Mouse (Mus musculus): Measurements from ENCODE around the gene Dram2. TPM values are rescaled to one million over a fixed set of nuclear protein-coding genes. Genes with fewer than 3 reads are reported as not detected.

The Dram2 gene
- 62.3 and 67.4 TPM in 2 replicates for polyA plus RNA-seq (2015; fragmentation: Nextera tagmentation; extraction: Ambion mirVana)

DNA sequence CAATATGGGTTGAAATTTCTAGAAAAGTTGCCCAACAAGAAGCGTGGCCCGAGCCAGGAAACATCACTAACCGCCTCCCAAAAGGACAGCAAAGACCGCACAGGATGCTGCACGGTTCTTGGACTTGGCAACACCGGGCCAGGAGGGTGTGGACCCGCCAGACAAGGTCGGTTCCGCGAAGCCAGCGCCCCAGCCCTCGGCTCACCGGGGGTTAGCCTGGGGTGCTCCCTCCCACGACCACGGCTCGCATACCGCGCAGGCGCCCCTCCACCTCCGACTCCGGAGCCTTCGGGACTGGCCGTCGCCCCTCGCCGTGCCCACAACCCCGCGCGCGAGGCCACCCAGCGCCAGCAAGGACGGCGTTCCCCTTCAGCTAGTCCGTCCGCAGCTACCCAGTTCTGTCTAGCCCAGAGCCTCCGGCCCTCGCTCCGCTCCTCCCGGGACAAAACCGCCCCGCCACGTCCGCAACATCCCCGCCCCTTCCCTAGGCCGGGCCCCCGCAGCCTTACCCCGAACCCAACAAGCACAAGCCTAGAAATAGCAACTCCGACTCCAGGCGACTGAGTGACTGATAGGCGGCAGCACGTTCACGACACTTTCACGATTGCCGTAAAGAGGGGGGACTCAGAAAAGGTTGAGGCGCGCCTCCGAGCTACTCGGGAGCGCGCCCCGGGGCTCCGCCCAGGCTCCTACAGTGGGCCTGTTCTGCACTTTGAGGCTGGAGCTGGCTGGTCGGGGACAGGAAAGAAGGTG, at the start of gene Dram2, which contains the start of gene Cept1:
Dram2 (plus strand) TSS at position 628 of the 753 bp plus-strand sequence.
Cept1 (minus strand) TSS at position 632 of the 753 bp plus-strand sequence.
- Histone ChIP-seq H3K27ac (peak within 1 kb of the TSS; percentile 99), H3K9me3 (no peaks in the 10 kb centered on the region), H3K27me3 (no peaks in the 10 kb centered on the region), H3K4me2 (peak within 1 kb of the TSS; percentile 53), H3K4me1 (peaks cover 9% of the 10 kb centered on the region), H3K9ac (peak within 1 kb of the TSS; percentile 78), H3K4me3 (peak within 1 kb of the TSS; percentile 89), H3K36me3 (peaks cover 9% of the 10 kb centered on the region; the same call in 1 of the 2 replicates)
- ATAC-seq (ENCODE audit: insufficient number of reproducible peaks, low FRiP score, low TSS enrichment, low read depth), result peak; percentile 98
- WGBS, result under 1% methylated on average over 63 of the region's 63 CpGs

DNA sequence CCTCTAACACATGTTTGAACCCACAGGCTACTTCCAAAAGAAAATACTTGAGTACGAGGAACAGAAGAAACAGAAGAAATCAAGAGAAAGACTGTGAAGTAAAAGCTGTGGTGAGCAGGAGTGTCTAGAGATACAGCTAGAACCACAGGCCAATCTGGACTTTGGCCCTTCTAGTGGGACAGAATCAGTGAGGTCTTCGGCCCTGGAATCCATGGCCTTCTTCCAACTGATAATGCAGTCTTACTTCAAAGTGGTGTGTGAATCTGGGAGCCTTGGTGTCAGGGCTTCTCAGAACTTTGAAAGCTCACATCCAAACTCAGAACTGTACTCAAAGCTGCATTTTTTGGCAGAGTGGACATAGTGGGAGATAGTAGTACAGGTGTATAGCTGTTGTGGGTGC, 47.1 kb upstream of the Dram2 start:
- H3K9ac ChIP-seq, result no peak overlapping the region

DNA sequence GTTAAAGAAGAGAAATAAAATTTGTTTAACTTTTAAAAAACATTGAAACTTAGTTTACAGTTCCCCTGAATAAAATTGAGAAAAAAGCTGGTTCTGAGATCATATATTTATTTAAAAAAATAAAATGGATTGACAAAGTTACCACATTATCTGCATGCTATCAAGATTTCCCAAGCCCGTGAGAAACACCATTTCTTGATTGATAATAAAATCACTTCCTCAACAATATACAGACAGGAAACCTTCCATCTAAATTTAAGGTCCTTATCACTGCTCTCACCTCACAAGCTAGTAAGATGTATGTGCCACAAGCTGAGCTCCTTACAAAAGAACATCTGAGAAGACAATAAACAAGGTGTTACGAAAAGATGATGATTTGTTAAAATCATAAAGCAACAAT, 44.7 kb upstream of the Dram2 start:
- no peak for ATAC-seq (ENCODE audit: insufficient number of reproducible peaks, low FRiP score, low TSS enrichment, low read depth)
- 84% methylated on average over 2 of the region's 2 CpGs for WGBS
- peaks cover 23% of the 10 kb centered on the region for H3K36me3 ChIP-seq

More for the DNA sequence above, 47.1 kb upstream of the Dram2 start:
- WGBS, result 89% methylated on average over 2 of the region's 2 CpGs
- no peaks in the 10 kb centered on the region for H3K27me3 ChIP-seq
- H3K9me3 ChIP-seq, result no peaks in the 10 kb centered on the region
- H3K4me1 ChIP-seq, result no peaks in the 10 kb centered on the region
- peaks cover 23% of the 10 kb centered on the region for H3K36me3 ChIP-seq
- no peak overlapping the region for H3K4me3 ChIP-seq
- no peak for ATAC-seq (ENCODE audit: insufficient number of reproducible peaks, low FRiP score, low TSS enrichment, low read depth)
- no peak overlapping the region for H3K4me2 ChIP-seq
- no peak overlapping the region for H3K27ac ChIP-seq

DNA sequence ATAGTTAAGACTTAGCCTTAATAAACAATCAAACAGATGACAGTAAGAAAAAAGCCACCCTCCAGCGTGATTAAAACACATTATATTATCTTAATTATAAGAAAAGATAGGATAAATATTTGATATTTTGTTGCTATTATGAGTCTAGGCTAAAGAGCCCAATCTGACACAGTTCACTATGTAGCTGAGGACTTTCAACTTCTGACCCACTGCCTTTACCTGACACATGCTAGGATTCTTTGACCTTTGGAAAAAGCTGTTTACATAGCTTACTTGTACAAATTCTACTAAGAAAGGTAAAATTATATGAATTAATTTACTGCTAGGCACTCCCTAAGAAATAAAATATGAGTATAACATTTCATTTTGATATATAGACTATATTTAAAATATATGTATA, 36.9 kb upstream of the Dram2 start:
- Histone ChIP-seq H3K27me3 (no peaks in the 10 kb centered on the region), H3K36me3 (0 out of 2 replicates have a peak, but pooled peaks cover 4% of the 10 kb centered on the region), H3K9ac (no peak overlapping the region), H3K27ac (no peak overlapping the region), H3K4me1 (no peaks in the 10 kb centered on the region), H3K4me3 (no peak overlapping the region), H3K9me3 (no peaks in the 10 kb centered on the region), H3K4me2 (no peak overlapping the region)
- 89% methylated on average over 1 of the region's 1 CpGs for WGBS
- ATAC-seq (ENCODE audit: insufficient number of reproducible peaks, low FRiP score, low TSS enrichment, low read depth), result no peak

More for the DNA sequence above, 44.7 kb upstream of the Dram2 start:
- H3K4me1 ChIP-seq, result no peaks in the 10 kb centered on the region
- H3K9me3 ChIP-seq, result no peaks in the 10 kb centered on the region
- H3K4me2 ChIP-seq, result no peak overlapping the region
- no peak overlapping the region for H3K4me3 ChIP-seq
- no peaks in the 10 kb centered on the region for H3K27me3 ChIP-seq
- H3K27ac ChIP-seq, result no peak overlapping the region
- H3K9ac ChIP-seq, result no peak overlapping the region

DNA sequence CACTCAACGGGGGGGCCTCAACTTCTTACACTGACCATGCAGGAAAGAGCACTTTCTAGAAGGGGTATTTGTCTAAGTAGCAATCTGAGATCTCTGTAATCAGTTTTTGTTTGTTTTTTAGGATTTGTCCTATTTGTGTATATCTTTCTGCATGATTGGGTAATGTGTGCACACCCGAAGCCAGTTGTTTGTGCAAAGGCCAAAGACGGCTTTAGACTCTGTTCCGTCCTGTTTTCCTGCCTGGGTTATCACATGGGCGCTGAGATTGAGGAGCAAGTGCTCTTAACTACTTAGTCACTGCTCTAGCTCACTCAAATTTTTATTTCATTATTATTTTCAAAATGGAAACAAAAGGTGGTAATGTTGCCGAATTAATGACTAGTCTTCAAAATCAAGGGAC, 32.6 kb upstream of the Dram2 start:
- no peaks in the 10 kb centered on the region for H3K9me3 ChIP-seq
- no peak overlapping the region for H3K27ac ChIP-seq
- H3K4me3 ChIP-seq, result no peak overlapping the region
- no peak for ATAC-seq (ENCODE audit: insufficient number of reproducible peaks, low FRiP score, low TSS enrichment, low read depth)
- H3K4me2 ChIP-seq, result no peak overlapping the region
- WGBS, result 88% methylated on average over 6 of the region's 6 CpGs
- no peak overlapping the region for H3K9ac ChIP-seq
- no peaks in the 10 kb centered on the region for H3K27me3 ChIP-seq
- no peaks in the 10 kb centered on the region for H3K4me1 ChIP-seq
- H3K36me3 ChIP-seq, result peaks cover 7% of the 10 kb centered on the region; the same call in 1 of the 2 replicates

DNA sequence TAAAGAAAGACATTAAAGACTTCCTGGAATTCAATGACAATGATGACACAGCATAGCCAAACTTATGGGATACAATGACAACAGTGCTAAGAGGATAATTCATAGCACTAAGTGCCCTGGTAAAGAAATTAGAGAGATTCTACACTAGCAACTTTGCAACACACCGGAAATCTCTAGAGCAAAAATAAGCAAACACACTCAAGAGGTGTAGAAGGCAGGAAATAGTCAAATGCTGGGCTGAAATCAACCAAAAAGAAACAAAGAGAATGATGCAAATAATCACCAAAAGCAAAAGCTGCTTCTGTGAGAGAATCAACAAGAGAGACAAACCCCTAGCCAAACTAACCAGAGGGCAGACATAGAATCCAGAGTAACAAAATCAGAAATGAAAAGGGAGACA, 24.9 kb upstream of the Dram2 start:
- Histone ChIP-seq H3K9ac (no peak overlapping the region), H3K27me3 (no peaks in the 10 kb centered on the region), H3K4me2 (no peak overlapping the region), H3K4me3 (no peak overlapping the region), H3K4me1 (no peaks in the 10 kb centered on the region), H3K36me3 (peaks cover 3% of the 10 kb centered on the region; the same call in 1 of the 2 replicates), H3K27ac (no peak overlapping the region), H3K9me3 (no peaks in the 10 kb centered on the region)
- no peak for ATAC-seq (ENCODE audit: insufficient number of reproducible peaks, low FRiP score, low TSS enrichment, low read depth)
- 93% methylated on average over 1 of the region's 1 CpGs for WGBS

DNA sequence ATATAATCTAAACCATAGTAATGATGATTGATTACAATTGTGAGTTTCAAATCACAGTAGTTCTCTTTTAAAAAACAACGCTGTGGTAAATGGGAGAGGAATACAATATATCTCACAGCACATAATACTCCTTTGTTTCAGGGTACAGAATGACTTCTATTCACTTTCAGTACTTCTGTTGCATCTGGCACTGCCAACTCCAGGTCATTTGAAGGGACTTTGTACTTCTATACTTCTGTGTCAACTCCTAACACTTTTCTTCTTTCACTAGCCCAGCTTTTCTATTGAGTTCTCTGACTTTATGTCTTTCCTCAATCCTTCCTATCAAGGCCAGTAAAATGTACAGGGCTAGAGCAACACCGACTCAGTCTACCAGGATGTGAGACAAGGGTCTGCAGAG, 21.2 kb upstream of the Dram2 start:
- Histone ChIP-seq H3K9me3 (no peaks in the 10 kb centered on the region), H3K9ac (no peak overlapping the region), H3K4me3 (no peak overlapping the region), H3K27ac (no peak overlapping the region), H3K27me3 (no peaks in the 10 kb centered on the region), H3K36me3 (no peaks in the 10 kb centered on the region), H3K4me1 (no peaks in the 10 kb centered on the region), H3K4me2 (no peak overlapping the region)
- ATAC-seq (ENCODE audit: insufficient number of reproducible peaks, low FRiP score, low TSS enrichment, low read depth), result no peak
- 88% methylated on average over 2 of the region's 2 CpGs for WGBS

DNA sequence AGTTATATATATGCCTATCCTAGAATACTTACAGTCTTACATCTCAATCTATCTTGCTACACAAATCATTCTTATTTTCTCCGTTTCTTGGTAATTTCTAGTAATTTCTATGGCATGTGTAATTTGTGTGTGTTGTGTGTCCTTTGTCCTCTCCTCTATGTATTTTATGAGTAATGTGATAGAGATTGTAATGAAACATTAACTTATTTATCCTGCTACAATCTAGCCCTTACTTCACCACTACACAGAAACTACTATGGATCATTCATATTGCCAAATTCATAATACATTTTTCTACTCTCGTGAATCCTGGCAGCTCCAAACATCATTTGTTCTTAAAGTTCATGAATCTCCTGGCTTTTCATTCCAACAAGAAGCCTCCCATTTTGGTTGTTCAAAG, 19.6 kb upstream of the Dram2 start:
- Histone ChIP-seq H3K27ac (no peak overlapping the region), H3K9ac (no peak overlapping the region), H3K36me3 (no peaks in the 10 kb centered on the region), H3K9me3 (no peaks in the 10 kb centered on the region), H3K4me2 (no peak overlapping the region), H3K4me3 (no peak overlapping the region), H3K27me3 (no peaks in the 10 kb centered on the region), H3K4me1 (no peaks in the 10 kb centered on the region)
- ATAC-seq (ENCODE audit: insufficient number of reproducible peaks, low FRiP score, low TSS enrichment, low read depth), result no peak
- WGBS, result 96% methylated on average over 2 of the region's 2 CpGs

DNA sequence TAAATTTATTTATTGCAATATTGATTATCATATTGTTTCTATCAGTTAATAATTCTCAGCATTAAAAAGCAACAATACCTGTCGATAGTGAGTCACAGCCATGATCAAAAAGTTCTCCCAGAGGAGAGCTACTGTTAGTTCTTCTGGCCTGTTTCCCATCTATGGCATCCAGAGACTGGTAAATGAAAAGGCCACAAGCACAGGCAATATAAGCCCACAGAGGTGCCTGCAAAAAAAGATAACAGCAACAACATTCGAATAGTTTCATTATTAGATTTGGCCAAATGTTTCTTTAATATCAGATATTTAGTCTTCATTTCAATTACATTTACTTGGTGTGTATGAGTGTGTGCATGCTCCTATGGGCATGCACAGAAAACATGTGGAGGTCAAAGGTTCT, 14.3 kb upstream of the Dram2 start:
- 90% methylated on average over 2 of the region's 2 CpGs for WGBS

DNA sequence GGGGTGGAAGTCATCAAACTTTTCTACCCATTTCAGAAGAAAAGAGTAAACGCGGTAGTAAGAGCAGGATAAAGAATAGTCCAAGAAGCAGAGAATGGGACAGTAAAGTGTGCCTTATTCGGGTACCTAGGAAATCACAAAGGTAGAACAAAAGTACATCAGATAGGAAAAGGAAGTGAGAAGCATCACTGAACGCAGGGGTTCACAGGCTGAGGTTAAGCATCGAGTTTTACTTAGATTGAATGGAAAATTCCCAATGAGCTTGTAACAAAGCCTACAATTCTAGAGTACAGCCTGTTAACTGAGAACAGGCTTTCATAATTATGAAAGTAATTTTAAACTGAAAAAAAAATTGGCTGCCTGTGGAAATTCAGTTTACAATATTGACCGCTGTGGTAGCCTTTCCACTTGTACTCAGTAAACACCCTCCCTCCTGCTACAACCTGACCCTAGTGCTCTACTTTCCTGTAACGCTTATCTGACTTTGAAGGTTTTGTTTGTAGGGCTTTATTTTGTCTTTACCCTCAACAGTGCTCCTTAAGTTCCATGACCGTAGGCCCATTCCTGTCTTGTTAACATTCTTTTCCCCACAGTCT, 2.8 kb upstream of the Dram2 start:
- WGBS, result 80% methylated on average over 8 of the region's 8 CpGs

More for the DNA sequence above, 14.3 kb upstream of the Dram2 start:
- H3K4me1 ChIP-seq, result no peaks in the 10 kb centered on the region
- no peak overlapping the region for H3K27ac ChIP-seq
- ATAC-seq (ENCODE audit: insufficient number of reproducible peaks, low FRiP score, low TSS enrichment, low read depth), result no peak
- H3K27me3 ChIP-seq, result no peaks in the 10 kb centered on the region
- no peak overlapping the region for H3K4me3 ChIP-seq
- no peak overlapping the region for H3K4me2 ChIP-seq
- H3K9ac ChIP-seq, result no peak overlapping the region
- H3K36me3 ChIP-seq, result peaks cover 12% of the 10 kb centered on the region
- no peaks in the 10 kb centered on the region for H3K9me3 ChIP-seq

DNA sequence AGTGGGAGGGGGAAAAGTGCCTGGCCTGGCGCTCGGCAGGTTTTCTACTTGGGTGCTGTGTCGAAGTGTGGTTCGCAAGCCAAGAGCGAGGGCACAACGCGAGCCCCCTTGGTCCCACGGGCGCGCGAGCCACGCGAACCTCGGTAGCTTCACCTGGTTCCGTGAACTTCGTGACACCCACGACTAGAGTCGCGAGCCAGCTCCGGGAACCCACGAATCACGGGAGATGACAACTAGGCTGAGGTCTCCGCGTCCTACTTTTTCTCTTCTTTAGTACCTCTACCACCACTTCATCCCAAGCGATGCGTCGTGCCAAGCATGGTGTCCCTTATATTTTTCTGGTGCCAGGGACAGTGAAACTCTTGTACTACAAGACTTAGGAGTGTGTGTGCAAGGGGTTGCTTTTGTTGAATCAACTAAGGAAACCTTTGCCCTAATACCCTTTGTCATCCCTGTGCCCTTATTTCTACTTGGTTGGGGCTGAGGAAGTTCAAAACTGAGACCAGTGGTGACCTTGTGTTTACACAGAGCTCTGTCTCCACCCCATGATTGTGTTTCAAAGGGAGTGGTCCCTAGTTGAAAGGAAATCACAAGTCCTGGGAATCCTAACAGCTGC, 434 bp downstream of the Dram2 start:
- Histone ChIP-seq H3K27me3 (no peaks in the 10 kb centered on the region), H3K27ac (peak overlapping the region; percentile 99), H3K9ac (peak overlapping the region; percentile 77), H3K36me3 (peaks cover 10% of the 10 kb centered on the region; the same call in 1 of the 2 replicates), H3K4me1 (peaks cover 9% of the 10 kb centered on the region), H3K9me3 (no peaks in the 10 kb centered on the region), H3K4me3 (peak overlapping the region; percentile 89), H3K4me2 (peak overlapping the region; percentile 53)
- ATAC-seq (ENCODE audit: insufficient number of reproducible peaks, low FRiP score, low TSS enrichment, low read depth), result no peak
- 0% methylated on average over 27 of the region's 27 CpGs for WGBS

More for the DNA sequence above, 2.8 kb upstream of the Dram2 start:
- Histone ChIP-seq H3K27ac (no peak overlapping the region), H3K4me2 (no peak overlapping the region), H3K4me3 (no peak overlapping the region), H3K27me3 (no peaks in the 10 kb centered on the region), H3K36me3 (no peaks in the 10 kb centered on the region), H3K4me1 (peaks cover 9% of the 10 kb centered on the region), H3K9me3 (no peaks in the 10 kb centered on the region), H3K9ac (no peak overlapping the region)
- ATAC-seq (ENCODE audit: insufficient number of reproducible peaks, low FRiP score, low TSS enrichment, low read depth), result no peak

DNA sequence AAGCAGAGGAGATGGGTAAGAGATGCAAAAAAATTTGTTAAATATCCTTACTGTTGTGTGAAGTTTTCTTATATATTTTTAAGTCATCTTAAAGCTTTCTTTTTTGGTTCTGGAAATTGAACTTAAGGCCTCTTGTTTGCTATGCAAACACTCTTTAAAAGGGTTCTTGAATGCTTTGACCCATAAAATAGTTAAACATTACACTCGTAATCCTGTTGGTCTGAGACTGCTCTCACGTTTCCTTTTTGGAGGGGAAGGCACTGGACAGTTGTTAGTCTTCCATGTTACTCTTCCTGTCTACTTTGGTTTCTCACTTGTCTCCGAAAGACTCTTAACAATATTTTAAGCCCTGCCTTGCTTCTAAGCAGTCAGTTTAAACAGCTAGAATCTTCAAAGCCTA, 1.4 kb downstream of the Dram2 start:
- Histone ChIP-seq H3K9ac (no peak overlapping the region), H3K4me2 (0 out of 2 replicates have a peak overlapping the region, but pooled peaks have one; percentile 25), H3K9me3 (no peaks in the 10 kb centered on the region), H3K27ac (no peak overlapping the region), H3K27me3 (no peaks in the 10 kb centered on the region), H3K36me3 (peaks cover 18% of the 10 kb centered on the region), H3K4me1 (peaks cover 9% of the 10 kb centered on the region), H3K4me3 (no peak overlapping the region)
- WGBS, result 38% methylated on average over 3 of the region's 3 CpGs
- no peak for ATAC-seq (ENCODE audit: insufficient number of reproducible peaks, low FRiP score, low TSS enrichment, low read depth)

Measured in limb, embryonic 15.5 days (tissue).